Mouse (Mus musculus): ENCODE measurements around the gene Gabrd.
"Not testable (repeated sequence)": the region's sequence is repeated elsewhere in the genome, so short reads cannot be mapped to it uniquely, and the experiment has no call there.

Gene Gabrd

DNA sequence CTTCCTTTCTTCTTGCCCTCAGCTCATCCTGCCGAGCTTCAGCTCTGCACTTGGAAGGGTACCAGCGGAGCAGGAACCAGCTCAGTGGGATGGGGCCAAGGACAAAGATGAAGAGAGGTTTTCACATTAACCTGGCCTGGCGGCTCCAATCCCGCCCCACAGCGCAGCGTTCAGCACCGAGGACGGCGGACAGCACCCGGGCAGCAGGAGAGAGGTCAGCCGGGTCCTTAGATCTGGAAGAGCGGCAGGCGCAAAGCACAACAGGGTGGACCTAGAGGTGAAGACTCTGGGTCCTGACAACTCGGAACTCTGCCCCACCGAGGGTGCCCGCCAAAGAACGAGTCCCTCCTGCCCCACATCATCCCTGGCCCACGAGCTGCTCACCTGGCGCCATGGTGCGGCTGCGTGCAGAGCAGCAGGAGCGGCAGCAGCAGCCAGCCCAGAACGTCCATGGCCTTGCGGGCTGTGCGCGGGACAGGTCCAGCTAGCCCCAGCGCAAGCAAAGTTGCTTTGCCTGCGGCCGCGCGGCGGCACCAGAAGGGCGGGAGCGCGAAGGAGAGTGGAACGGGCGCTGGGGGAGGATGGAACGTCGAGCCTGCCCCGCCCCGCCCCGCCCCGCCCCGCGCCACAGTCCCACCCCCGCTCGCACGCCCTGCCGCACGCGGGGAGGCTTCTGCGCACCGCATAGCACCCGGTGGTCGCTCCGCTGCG, at the start of gene Gabrd:
Gene Gabrd, minus strand, starts transcription at position 602 of the 711 bp plus-strand sequence.
- DNase-seq, result peak; percentile 62

DNA sequence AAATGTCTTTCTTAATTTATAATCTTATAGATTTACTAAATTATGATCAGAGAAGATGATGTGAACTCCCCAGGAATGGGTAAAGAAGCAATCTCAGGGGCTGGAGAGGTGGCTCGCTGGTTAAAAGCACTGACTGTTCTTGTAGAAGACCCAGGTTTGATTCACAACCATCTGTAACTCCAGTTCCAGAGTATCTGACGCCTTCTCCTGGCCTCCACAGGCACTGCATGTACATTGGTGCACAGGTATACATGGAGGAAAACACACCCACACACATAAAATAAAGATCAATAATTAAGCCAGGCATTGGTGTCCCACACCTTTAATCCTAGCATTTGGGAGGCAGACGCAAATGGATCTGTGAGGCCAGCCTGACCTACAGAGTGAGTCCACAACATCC, 44.9 kb upstream of the Gabrd start:
- no peak for DNase-seq

DNA sequence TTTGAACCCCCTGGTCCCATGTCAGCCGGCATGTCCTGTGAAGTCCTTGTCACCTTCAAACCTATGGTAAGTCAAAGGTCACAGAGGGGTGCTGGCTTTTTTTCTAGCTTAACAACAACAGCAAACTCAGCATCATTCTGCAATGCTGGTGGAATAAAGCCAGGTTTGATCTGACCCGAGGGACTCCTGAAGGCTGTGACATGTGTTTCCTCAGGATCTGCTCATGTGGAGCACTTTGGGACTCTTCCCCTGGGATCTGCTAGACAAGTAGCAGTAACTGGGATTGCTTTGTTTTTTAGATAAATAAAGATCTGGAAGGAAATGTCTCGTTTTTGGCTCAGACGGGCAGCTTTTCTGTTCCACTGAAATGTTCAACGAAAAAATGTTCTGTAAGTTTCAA, 36.1 kb upstream of the Gabrd start:
- no peak for DNase-seq

DNA sequence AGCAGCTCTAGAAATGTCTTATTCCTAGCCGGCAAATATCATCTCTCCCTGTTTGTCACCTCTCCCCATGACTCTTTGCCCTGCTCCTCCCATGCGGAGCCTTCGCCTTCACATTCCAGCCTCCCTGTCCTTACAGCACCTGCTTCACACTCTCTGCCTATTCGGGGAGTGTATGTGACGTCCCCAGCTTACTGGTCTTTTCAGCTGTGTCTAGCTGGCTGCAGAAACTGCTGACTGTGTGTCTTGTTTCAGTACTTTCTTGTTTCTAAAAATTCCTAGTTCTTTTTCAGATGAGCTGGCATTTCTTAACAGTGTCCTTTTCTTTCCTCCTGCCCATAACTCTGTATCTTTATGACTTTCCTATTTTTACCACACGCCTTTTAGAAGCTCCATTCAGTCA, 34.4 kb upstream of the Gabrd start:
- no peak for DNase-seq

DNA sequence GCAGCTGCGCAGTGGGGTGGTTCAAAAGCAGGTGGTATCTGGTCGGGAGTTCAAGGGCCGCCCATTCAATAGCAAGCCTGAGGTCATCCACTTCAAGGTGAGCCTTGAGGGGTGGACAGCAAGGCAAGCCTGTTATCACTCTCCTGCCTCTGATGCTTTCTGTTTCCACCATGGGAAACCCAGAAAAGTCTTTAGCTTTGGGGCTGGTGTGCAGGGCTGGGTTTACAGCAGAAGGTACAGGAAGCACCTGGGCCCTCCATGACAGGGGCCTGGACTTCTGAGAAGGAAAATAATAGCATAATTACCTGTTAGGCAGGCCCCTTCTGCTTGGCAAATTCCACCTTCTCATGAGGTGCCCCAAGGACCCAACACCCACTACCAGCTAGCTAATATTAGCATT, 31.3 kb upstream of the Gabrd start:
- no peak for DNase-seq

DNA sequence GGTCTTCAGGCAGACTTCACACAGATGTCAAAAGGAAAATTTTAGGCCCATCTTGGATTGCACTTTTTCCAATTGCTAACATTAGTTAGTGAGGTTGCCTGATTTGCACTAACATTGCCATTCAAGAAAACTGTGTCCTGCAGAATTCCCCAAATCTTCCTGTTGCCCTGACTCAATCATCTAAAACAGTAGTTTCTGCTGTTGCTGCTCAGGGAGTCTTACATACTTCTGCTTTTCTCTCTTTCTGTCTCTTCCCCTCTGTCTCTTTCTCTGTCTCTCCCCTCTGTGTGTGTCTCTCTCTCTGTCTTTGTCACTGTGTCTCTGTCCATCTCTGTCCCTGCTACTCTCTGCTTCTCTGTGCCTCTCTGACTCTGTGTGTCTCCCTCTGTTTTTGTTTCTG, 30.5 kb upstream of the Gabrd start:
- no peak for DNase-seq

DNA sequence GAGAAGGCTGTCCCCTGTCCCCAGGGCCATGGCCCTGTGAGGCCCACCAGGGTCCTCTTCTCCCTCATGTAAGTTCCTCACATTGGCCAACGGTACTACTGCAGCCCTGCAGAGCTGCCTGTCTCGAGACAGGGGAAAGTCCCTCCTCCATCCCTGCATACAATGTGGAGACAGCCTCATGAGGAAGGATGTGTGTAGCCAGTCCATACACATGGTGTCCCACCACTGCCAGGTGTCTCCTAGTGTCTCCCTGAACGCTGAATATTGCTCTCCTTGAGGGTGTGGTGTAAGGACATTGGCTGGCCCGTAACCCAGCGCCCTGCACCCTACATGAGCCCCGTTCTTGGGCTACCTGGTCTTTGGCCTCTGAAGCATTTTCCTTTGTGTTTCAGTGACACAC, 28.4 kb upstream of the Gabrd start:
- no peak for DNase-seq

DNA sequence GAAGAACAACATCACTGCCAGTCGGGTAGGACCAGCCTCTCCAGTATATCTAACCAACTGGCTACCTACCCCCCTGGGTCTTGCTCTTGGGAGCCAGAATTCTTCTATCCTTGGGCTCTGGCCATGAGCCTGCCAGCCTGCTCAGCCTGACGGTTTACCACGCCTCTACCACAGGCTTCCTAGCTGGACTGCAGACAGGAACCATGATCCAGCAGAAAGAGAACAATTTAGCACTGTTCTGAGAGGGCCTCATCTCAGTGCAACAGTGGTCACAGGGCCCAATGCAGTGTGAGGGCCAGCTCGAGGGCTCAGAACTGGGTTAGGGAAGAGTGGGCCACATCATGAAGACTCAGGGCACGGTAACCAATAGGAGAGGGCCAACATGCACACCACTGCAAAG, 26.1 kb upstream of the Gabrd start:
- no peak for DNase-seq

DNA sequence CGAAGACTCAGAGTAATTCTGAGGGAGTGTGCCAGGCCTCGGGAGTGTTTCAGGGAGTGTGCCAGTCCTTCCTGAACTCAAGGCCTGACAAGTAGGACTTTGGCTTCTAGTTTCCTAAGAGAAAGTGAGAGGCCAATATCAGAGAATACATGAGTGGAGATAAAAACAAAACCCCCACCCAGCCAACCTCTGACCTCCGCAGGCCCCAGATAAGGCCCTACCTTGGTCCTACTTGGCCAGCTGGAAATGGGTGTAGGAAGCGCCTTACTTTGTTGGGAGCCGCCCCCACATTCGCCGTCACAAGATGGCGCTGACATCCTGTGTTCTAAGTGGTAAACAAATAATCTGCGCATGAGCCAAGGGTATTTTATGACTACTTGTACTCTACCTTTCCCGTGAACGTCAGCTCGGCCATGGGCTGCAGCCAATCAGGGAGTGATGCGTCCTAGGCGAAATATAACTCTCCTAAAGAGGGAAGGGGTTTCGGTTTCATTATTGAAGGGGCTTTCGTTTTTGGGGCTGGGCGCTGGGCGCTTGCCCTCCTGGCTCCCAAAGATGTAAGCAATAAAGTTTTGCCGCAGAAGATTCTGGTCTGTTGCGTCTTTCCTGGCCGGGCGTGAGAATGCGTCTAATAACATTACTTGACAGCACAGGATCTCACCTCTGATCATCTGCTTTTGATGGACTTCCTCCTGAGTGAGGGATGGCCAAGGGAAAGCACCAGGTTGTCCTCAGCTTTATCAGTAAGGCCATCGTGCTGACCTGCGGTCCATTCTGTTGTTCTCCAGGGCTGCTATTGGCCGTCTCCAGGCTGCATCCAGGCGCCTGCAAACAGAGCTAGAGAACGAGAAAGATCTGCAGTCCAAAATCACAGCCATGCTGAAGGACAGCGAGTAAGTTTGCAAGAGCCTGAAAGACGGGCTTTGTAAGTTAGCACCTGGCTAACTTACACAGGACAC, 23.8 kb upstream of the Gabrd start:
- DNase-seq, result not testable (repeated sequence)

DNA sequence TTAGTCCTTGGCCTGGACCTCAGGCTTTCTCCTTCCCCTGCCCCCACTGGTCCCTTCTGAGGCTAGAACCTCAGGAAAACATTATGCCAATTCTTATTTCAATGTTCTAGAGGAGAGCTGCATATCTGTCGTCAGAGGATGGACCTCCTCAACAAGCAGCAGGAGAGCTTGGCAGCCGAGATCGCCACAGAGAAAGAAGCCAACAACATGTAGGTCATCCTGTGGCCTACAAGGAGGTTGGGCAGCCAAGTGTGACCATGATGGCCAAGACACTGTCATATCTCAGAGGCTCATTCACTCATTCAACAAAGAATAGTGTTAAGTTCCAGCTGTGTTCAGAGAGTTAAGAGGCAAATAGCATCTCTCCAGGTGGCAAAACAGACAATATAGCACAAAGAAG, 22.2 kb upstream of the Gabrd start:
- DNase-seq, result no peak

DNA sequence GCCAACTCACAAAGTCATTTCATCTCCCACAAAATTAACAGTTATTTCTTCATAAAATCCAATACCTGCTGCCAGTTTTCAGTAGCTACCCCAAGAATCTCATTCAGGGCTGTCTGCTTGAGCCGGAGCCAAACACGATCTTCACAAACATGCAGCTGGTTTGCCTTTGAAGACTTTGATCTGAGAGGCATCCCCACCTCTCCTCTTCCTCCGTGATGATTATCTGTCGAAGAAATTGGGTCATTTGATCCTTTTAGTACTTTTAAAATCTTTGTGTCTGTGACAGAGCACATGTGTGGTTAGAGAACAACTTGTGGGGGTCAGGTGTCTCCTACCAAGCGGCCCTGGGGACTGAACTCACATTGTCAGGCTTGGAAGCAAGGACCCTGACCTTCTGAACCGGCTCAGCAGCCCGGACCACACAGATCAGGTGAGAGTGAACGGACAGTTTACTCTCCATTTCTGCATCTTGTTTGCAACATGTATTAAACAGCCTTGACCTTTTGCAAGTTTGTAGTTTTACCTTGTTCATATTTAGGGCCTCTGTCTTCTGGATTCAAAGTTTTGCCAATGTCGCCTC, 16.8 kb upstream of the Gabrd start:
- DNase-seq, result no peak

DNA sequence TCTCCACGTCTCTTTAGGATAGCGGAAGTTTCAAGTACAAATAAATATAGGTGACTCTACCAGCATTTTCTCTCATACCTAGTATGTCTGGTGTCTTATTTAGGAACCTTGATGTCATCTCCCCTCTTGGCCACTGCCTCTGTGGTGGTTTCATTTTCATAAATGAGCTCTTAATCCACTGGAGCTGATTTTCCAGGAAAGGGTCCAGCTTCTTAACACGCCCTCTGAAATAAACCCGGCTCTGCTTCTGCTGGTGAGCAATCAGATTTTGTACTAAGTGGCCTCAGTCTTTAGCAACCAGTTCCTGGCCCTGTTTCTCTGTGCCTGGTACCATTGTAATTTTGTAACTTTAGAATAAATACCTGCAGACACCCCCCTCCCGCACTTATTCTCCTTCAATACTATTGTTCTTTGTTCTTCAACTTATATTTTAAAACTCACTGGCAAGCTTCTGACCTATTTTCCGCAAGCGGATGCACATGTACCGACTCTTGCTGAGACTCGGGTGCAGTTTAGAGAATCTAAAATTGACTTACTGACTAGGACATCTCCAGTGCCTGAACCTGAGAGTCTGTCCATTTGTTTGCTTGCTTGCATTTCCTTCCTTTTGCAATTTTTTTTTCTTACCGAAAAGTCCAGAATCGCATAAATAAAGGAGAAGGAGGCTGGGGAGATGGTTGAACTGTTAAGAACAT, 15.9 kb upstream of the Gabrd start:
- no peak for DNase-seq

DNA sequence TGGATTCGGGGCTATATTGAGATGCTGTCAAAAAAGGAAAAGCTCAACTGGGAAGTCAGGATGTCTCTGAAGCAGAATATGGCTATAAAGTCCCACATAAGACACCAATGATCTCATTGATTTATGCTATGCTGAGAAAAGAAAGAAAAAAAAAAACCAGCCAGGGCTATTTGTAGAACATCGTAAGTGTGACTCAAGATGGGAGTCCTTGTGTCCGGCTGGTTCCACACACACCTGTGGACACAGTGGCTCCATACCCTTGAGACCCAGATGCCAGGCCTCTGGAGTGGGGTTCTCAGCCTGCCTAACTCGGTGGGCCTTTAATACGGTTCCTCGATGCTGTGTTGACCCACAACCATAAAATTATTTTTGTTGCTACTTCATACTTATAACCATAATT, 14.2 kb upstream of the Gabrd start:
- no peak for DNase-seq

DNA sequence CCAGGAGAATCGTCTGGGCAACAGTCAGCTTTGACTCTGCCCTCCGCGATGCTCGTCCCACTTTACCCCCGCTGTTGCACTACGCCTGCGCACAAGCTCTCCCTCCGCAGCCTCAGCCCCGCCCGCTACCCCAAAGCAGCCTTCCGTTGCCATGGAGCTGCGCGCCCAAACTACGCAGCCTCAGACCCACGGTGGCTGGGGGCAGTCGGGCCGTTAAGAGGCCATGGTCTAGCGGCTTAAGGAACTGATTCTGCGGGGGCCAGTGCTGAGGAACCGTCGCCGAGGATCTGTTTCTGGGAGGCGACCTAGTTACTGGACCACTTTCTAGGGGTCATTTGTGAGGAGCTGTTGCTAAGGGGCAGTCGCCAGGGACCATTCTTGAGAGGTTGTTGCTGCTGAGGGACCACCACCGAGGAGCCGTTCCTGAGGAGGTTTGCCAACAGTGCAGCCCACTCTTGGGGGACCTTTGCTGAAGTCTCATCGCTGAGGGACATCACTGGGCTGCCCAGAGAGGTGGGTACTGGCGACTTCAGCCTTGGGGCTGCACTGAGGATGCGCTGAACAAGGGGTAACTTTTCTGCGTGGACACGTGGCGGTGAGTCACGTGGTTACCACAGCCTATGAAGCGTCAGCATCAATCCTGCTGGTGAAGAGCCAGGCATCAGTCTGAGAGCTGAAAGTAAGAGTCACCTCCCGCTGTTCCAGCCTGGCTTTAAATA, 11.3 kb upstream of the Gabrd start, which contains the start of gene Cfap74:
Gene Cfap74, plus strand, starts transcription at position 133 of the 719 bp plus-strand sequence.
- peak; percentile 96 for DNase-seq

DNA sequence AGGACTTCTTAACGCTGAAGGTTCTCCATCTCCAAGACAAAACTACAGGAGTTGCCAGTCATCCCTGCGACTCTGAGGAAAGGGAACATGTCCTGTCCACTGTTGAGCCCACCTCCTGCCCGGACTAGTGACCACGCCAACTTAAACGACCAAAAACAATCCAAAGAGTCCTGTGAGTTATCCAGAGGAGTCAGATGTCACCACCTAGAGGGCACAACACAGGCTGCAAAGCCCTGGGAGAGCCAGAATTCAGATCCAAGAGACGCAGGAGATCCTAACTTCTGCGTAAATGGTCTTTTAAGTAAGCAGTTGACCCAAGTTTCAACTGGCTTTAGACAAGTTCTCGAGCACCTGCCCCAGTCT, 10.8 kb upstream of the Gabrd start:
- no peak for DNase-seq

DNA sequence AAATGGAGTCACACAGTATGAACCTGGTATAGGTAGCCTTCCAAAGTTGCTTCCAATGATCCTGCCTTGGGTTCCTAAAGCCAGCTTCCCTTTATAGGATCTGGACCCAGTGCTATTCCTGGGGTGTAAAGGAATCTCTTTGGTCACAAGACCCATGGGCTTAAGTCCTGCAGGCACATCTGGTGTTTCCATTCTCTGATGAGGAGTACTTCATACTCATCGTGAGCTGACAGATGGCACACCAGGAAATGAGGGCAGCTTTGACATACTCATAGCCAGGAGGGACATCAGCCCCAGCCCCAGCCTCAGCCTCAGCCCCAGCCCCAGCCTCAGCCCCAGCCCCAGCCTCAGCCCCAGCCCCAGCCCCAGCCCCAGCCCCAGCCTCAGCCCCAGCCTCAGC, 4.6 kb upstream of the Gabrd start:
- peak; percentile 47 for DNase-seq

DNA sequence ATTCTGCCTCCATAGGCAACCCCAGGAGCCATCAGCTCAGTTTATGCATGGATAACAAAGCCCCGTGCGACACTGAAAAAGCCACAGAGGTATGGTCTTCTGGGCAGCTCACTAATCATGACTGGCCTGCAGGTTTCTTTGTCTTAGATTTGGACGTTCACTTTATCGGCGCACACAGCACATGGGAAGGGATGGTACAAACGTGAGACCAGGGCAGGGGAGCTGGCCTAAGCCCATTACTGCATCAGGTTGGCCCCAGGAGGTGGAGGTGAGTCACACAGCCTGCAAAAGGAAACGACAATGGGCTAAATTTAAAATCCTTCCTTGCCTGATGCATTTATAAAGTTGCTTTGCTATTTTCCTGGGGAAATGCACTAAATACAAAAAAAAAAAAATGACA, 3.2 kb upstream of the Gabrd start:
- DNase-seq, result no peak

DNA sequence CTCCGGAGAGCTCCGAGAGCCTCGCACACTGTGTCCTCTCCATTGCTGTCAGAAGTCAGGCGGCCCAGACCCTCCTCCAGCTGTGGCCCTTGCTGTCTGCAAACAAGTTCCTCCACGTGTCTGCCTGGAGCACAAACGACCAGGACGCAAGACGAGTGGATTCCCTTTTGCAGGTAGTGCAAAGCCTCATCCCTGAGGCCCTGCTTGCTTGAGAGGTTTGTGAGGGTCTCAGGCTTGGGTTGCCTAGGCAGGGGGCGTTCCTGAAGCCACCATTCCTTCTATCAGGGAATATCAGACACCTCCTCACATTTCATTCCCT, 269 bp upstream of the Gabrd start:
- no peak for DNase-seq

DNA sequence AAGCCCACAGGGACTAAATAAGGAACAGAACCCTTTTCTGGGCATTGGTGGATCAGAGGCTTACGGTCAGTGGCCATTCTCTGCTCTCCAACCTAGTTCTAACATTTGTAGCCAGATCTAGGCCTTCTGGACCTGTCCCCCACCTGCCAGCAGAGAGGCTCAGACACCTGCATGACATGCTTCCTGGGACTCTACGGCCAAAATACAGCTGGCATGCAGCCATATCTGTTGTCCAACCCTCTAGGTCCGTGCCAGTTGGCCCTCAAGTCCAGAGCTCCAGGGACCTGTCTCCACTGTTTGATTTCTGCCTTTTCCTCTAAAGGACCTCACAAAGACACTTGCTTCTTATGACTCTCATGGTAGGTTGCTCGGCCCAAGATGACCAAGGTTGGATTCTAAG, 1.2 kb downstream of the Gabrd start:
- no peak for DNase-seq

DNA sequence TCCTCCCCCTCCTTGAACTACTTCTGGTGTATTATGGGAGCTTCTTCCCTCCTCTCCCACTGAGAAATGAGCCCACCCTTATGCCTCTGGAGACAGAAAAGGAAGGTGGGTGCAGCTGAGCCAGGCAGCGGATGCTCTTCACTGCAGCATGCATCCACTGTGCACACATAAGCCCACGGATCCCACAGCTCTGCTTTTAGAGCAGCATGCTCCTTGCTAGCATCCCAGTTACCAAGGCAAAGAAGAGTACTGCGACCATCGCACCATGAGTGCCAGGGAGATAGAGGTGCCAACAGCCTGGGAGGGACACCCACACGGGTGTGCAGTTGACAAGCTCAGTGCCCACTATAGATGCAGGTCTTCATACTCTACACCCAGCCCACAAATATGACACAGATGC, 2.4 kb downstream of the Gabrd start:
- no peak for DNase-seq

DNA sequence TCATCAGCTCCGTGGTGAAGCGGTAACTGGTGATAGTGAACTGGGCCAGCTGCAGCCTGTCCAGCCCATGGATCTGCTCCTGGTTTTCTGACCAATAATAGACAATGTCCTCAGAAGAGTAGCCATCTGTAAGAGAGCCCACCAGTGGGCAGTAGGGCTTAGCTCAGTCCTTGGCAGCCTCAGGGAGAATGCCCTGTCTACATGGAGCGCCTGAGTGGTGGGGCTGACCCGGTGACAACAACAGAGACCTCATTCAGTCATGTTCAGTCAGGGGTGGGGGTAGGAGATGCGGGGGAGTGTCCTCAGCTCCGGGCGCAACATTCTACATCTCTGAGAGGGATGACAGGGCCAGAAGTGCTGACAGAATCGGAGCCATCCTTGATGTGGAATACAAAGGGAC, 10.7 kb downstream of the Gabrd start:
- DNase-seq, result peak; percentile 84

DNA sequence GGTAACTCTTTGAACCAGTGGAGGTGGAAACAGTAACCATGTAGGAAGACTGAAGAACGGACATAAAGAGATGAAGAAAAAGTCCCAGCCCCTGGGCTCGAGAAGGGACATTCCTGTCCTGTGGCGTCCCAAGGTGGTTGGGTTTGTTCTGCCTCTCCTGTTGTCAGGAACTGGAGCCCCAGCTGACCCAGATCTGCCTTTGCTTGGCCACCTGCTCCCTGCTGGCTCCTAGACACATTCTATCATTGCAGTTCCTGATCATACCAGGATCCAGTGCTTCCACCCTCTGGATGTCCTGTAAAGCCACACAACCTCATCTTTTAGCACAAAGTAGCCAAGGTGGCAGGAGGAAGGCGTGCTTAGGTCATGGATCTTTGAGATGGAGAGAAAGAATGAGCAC, 14.6 kb downstream of the Gabrd start:
- DNase-seq, result no peak

DNA sequence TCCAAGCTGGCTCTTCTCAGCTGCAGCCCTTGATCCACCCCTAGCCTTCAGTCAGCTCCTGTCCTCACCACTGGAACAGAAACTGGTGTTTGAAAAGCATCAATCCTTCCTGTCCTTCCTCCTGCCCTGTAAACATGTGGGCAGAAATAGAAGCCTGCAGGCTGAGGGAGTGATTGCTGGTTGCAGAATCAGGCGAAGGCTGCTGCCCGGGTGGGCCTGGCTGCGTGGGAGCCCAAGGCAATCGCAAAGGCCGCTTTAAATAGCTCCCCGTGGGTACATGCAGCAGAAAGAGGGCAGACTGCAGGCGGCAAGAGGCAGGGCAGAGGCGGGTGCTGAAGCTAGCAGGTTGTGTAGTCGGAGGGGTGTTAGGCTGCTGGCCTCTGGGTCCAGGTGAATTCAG, 15.2 kb downstream of the Gabrd start:
- DNase-seq, result peak; percentile 28

Data from retina, postnatal 1 day (tissue).